Mouse (Mus musculus): Measurements from ENCODE around the gene Ppm1e. TPM values are rescaled to one million over a fixed set of nuclear protein-coding genes. Genes with fewer than 3 reads are reported as not detected.

Gene Ppm1e
- polyA plus RNA-seq (2014; fragmentation: Nextera tagmentation; extraction: Ambion mirVana) = 2.7 and 3.1 TPM in 2 replicates

DNA sequence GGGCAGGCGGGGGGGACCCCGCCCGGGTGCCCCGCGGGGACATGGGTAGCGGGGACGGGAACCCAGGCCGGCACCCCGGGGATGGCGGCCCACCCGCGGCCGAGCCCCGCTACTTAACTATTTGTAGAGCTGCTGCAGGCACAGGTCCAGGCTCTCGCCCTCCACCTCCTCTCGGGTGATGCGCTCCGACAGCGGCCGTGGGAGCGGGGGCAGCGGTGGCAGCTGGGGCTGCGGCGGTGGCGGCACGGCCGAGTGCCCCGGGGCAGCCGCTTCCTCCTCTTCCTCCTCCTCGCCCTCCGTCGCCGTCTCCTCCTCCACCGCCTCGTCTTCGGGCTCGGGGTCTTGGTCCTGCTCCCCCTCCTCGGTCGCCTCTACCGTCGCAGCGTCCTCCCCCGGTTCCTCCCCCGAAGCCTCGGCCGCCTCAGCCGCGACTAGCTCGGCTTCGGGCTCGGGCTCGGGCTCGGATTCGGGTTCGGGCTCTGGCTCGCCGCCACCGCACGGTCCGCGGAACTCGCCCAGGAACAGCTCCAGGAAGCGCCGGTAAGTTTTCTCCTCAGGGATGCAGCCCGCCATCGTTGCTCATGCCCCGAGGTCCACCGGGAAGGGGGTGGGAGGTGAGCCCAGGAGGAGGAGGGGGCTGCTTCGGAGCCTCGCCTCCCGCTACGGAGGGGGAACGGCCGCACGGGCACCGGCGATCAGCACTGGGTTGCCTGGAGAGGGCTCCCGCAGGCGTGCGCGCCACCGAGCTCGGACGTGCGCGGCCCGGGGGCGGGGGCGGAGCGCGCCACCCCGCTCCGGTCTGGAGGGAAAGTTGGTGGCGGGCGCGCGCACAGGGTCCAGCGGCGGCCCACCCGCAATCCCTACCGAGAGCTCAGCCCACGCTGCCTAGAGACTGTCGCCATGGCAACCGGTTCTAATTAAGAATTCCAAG lies at the start of gene Ppm1e:
TSS of gene Ppm1e (minus strand) at position 693 of the 931 bp plus-strand sequence.
- peak; percentile 83 for ATAC-seq (ENCODE audit: insufficient number of reproducible peaks, insufficient read depth, low FRiP score, low read depth)
- H3K27ac ChIP-seq (ENCODE audit: low read length) = no peak within 1 kb of the TSS
- H3K4me3 ChIP-seq (ENCODE audit: low read depth, low read length) = peak within 1 kb of the TSS; percentile 70
- H3K27me3 ChIP-seq (ENCODE audit: control insufficient read depth, insufficient read depth, low read length) = peaks cover 10% of the 10 kb centered on the region; the same call in 1 of the 2 replicates
- H3K9ac ChIP-seq (replicated peaks; ENCODE audit: low read depth, low read length) = peak within 1 kb of the TSS; percentile 38
- no peaks in the 10 kb centered on the region for H3K9me3 ChIP-seq (ENCODE audit: control insufficient read depth, low read depth, low read length)
- under 1% methylated on average over 102 of the region's 104 CpGs for WGBS
- no peaks in the 10 kb centered on the region for H3K36me3 ChIP-seq (ENCODE audit: control insufficient read depth, insufficient read depth, low read length)
- H3K4me2 ChIP-seq (replicated peaks; ENCODE audit: low read depth, low read length) = peak within 1 kb of the TSS; percentile 95
- 0 out of 2 replicates have a peak, but pooled peaks cover 5% of the 10 kb centered on the region for H3K4me1 ChIP-seq (ENCODE audit: control insufficient read depth, insufficient read depth, low read length)

DNA sequence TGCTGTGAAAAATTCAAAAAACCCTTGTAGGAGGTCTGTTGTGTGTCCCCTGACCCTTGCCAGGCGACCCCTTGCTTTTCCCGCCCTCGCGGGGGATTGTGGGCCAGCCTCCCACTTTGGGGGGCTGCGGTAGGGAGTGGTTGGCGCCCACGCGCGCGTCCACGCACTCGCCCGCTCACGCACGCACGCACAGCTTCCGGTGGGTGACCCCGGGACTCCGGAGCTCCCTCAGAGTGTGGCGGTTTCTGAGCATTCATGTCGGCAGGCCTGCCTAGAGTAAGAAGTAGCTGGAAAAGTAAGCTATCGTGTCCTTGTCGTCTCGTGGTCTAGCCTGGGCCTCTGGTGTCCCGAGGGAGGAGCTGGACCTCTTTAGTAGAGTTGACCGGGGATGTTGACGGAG lies 46.1 kb upstream of the Ppm1e start, which contains the start of the genes Rad51c and Tex14:
TSS of gene Rad51c (minus strand) at position 79 of the 400 bp plus-strand sequence.
TSS of gene Tex14 (plus strand) at position 190 of the 400 bp plus-strand sequence.
- H3K4me3 ChIP-seq (ENCODE audit: low read depth, low read length) = peak within 1 kb of the TSS; percentile 47
- no peaks in the 10 kb centered on the region for H3K9me3 ChIP-seq (ENCODE audit: control insufficient read depth, low read depth, low read length)
- no peaks in the 10 kb centered on the region for H3K4me1 ChIP-seq (ENCODE audit: control insufficient read depth, insufficient read depth, low read length)
- WGBS = 79% methylated on average over 27 of the region's 27 CpGs
- peak within 1 kb of the TSS; percentile 47 for H3K9ac ChIP-seq (replicated peaks; ENCODE audit: low read depth, low read length)
- peak within 1 kb of the TSS; percentile 46 for H3K4me2 ChIP-seq (replicated peaks; ENCODE audit: low read depth, low read length)
- H3K27me3 ChIP-seq (ENCODE audit: control insufficient read depth, insufficient read depth, low read length) = no peaks in the 10 kb centered on the region
- H3K27ac ChIP-seq (ENCODE audit: low read length) = peak within 1 kb of the TSS; percentile 89
- 0 out of 2 replicates have a peak, but pooled peaks have one; percentile 2 for ATAC-seq (ENCODE audit: insufficient number of reproducible peaks, insufficient read depth, low FRiP score, low read depth)
- no peaks in the 10 kb centered on the region for H3K36me3 ChIP-seq (ENCODE audit: control insufficient read depth, insufficient read depth, low read length)

- no peaks in the 10 kb centered on the region for H3K9me3 ChIP-seq (ENCODE audit: control insufficient read depth, low read depth, low read length)
- H3K4me2 ChIP-seq (replicated peaks; ENCODE audit: low read depth, low read length) = peak overlapping the region; percentile 46
- no peaks in the 10 kb centered on the region for H3K27me3 ChIP-seq (ENCODE audit: control insufficient read depth, insufficient read depth, low read length)
- H3K9ac ChIP-seq (replicated peaks; ENCODE audit: low read depth, low read length) = peak overlapping the region; percentile 47
- no peaks in the 10 kb centered on the region for H3K36me3 ChIP-seq (ENCODE audit: control insufficient read depth, insufficient read depth, low read length)
- peak overlapping the region; percentile 47 for H3K4me3 ChIP-seq (ENCODE audit: low read depth, low read length)
- WGBS = 2% methylated on average over 58 of the region's 58 CpGs
- no peaks in the 10 kb centered on the region for H3K4me1 ChIP-seq (ENCODE audit: control insufficient read depth, insufficient read depth, low read length)
- peak; percentile 91 for ATAC-seq (ENCODE audit: insufficient number of reproducible peaks, insufficient read depth, low FRiP score, low read depth)
- H3K27ac ChIP-seq (ENCODE audit: low read length) = peak overlapping the region; percentile 89
Observed at GRCm38 (mm10) chr11:87404111-87404853, 45.5 kb upstream of the Ppm1e start.

DNA sequence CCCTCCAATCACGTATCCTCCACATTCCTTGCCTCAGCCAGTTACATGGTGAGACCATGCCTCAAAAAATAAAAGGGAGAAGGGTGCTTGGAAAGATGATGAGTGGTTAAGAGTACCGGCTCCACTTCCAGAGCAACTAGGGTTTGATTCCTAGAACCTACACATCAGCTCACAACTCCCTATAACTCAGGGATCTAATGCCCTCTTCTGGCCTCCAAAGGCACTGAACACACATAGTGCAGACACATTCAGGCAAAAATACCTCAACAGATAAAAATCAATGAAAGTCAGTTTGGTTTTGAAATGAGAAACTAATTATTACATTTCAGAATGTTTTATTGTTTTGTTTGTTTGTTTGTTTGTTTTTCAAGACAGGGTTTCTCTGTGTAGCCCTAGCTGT lies 39.6 kb upstream of the Ppm1e start:
- no peaks in the 10 kb centered on the region for H3K4me1 ChIP-seq (ENCODE audit: control insufficient read depth, insufficient read depth, low read length)
- H3K9me3 ChIP-seq (ENCODE audit: control insufficient read depth, low read depth, low read length) = no peaks in the 10 kb centered on the region
- 87% methylated on average over 2 of the region's 2 CpGs for WGBS
- no peak for ATAC-seq (ENCODE audit: insufficient number of reproducible peaks, insufficient read depth, low FRiP score, low read depth)
- no peaks in the 10 kb centered on the region for H3K27me3 ChIP-seq (ENCODE audit: control insufficient read depth, insufficient read depth, low read length)
- H3K9ac ChIP-seq (replicated peaks; ENCODE audit: low read depth, low read length) = no peak overlapping the region
- no peak overlapping the region for H3K4me3 ChIP-seq (ENCODE audit: low read depth, low read length)
- H3K36me3 ChIP-seq (ENCODE audit: control insufficient read depth, insufficient read depth, low read length) = no peaks in the 10 kb centered on the region
- H3K27ac ChIP-seq (ENCODE audit: low read length) = no peak overlapping the region
- H3K4me2 ChIP-seq (replicated peaks; ENCODE audit: low read depth, low read length) = no peak overlapping the region

DNA sequence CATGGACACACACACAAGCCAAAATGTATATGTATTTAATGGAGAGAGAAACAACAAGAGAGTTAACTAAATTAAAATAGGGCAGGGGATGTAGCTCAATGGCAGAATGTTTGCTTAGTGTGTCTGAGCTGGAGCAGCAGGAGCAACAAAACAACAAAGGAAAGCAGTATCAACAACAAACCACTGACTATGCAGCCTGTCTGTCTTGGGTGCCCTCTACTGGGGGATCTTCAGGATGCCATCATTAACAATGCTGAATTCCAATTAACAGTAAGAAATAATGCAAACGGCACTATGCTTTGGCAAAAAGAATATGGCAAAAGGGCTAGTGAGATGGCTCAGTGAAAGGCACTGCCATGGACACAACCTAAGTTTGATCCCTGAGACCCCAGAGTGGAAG lies 35.0 kb upstream of the Ppm1e start:
- Histone ChIP-seq H3K36me3 (ENCODE audit: control insufficient read depth, insufficient read depth, low read length) (no peaks in the 10 kb centered on the region), H3K9me3 (ENCODE audit: control insufficient read depth, low read depth, low read length) (no peaks in the 10 kb centered on the region), H3K9ac (replicated peaks; ENCODE audit: low read depth, low read length) (no peak overlapping the region), H3K4me1 (ENCODE audit: control insufficient read depth, insufficient read depth, low read length) (no peaks in the 10 kb centered on the region), H3K27me3 (ENCODE audit: control insufficient read depth, insufficient read depth, low read length) (no peaks in the 10 kb centered on the region), H3K27ac (ENCODE audit: low read length) (no peak overlapping the region), H3K4me2 (replicated peaks; ENCODE audit: low read depth, low read length) (no peak overlapping the region), H3K4me3 (ENCODE audit: low read depth, low read length) (no peak overlapping the region)
- 62% methylated on average over 1 of the region's 1 CpGs for WGBS
- ATAC-seq (ENCODE audit: insufficient number of reproducible peaks, insufficient read depth, low FRiP score, low read depth) = no peak

GRCm38 (mm10) chr11:87385676-87386075 lies 26.9 kb upstream of the Ppm1e start:
- no peaks in the 10 kb centered on the region; the same call in 1 of the 2 replicates for H3K36me3 ChIP-seq (ENCODE audit: control insufficient read depth, insufficient read depth, low read length)
- ATAC-seq (ENCODE audit: insufficient number of reproducible peaks, insufficient read depth, low FRiP score, low read depth) = no peak
- H3K27me3 ChIP-seq (ENCODE audit: control insufficient read depth, insufficient read depth, low read length) = no peaks in the 10 kb centered on the region
- H3K27ac ChIP-seq (ENCODE audit: low read length) = no peak overlapping the region
- H3K9ac ChIP-seq (replicated peaks; ENCODE audit: low read depth, low read length) = no peak overlapping the region
- no peaks in the 10 kb centered on the region for H3K4me1 ChIP-seq (ENCODE audit: control insufficient read depth, insufficient read depth, low read length)
- H3K9me3 ChIP-seq (ENCODE audit: control insufficient read depth, low read depth, low read length) = no peaks in the 10 kb centered on the region
- no peak overlapping the region for H3K4me3 ChIP-seq (ENCODE audit: low read depth, low read length)
- no peak overlapping the region for H3K4me2 ChIP-seq (replicated peaks; ENCODE audit: low read depth, low read length)
- WGBS = 88% methylated on average over 1 of the region's 1 CpGs

- WGBS = 93% methylated on average over 4 of the region's 4 CpGs
- no peaks in the 10 kb centered on the region; the same call in 1 of the 2 replicates for H3K36me3 ChIP-seq (ENCODE audit: control insufficient read depth, insufficient read depth, low read length)
- no peak overlapping the region for H3K9ac ChIP-seq (replicated peaks; ENCODE audit: low read depth, low read length)
- no peaks in the 10 kb centered on the region for H3K9me3 ChIP-seq (ENCODE audit: control insufficient read depth, low read depth, low read length)
- no peak for ATAC-seq (ENCODE audit: insufficient number of reproducible peaks, insufficient read depth, low FRiP score, low read depth)
- no peak overlapping the region for H3K4me2 ChIP-seq (replicated peaks; ENCODE audit: low read depth, low read length)
- no peak overlapping the region for H3K4me3 ChIP-seq (ENCODE audit: low read depth, low read length)
- no peaks in the 10 kb centered on the region for H3K27me3 ChIP-seq (ENCODE audit: control insufficient read depth, insufficient read depth, low read length)
- H3K4me1 ChIP-seq (ENCODE audit: control insufficient read depth, insufficient read depth, low read length) = no peaks in the 10 kb centered on the region
- no peak overlapping the region for H3K27ac ChIP-seq (ENCODE audit: low read length)
Observed at GRCm38 (mm10) chr11:87384551-87384950, 25.7 kb upstream of the Ppm1e start.

GRCm38 (mm10) chr11:87367865-87368580 lies 9.2 kb upstream of the Ppm1e start:
- H3K9me3 ChIP-seq (ENCODE audit: control insufficient read depth, low read depth, low read length) = no peaks in the 10 kb centered on the region
- no peak overlapping the region for H3K9ac ChIP-seq (replicated peaks; ENCODE audit: low read depth, low read length)
- peak; percentile 67; the same call in 1 of the 2 replicates for ATAC-seq (ENCODE audit: insufficient number of reproducible peaks, insufficient read depth, low FRiP score, low read depth)
- H3K4me2 ChIP-seq (replicated peaks; ENCODE audit: low read depth, low read length) = no peak overlapping the region
- no peaks in the 10 kb centered on the region for H3K4me1 ChIP-seq (ENCODE audit: control insufficient read depth, insufficient read depth, low read length)
- WGBS = 77% methylated on average over 9 of the region's 9 CpGs
- H3K27ac ChIP-seq (ENCODE audit: low read length) = no peak overlapping the region
- H3K36me3 ChIP-seq (ENCODE audit: control insufficient read depth, insufficient read depth, low read length) = no peaks in the 10 kb centered on the region
- no peak overlapping the region for H3K4me3 ChIP-seq (ENCODE audit: low read depth, low read length)
- H3K27me3 ChIP-seq (ENCODE audit: control insufficient read depth, insufficient read depth, low read length) = no peaks in the 10 kb centered on the region
